Mouse (Mus musculus) thymus, postnatal 4 days (tissue): ENCODE data around the gene Gm10037.
A peak's percentile ranks its signal among the peaks of the same experiment; 100 is the strongest.
"Not testable (repeated sequence)": the region's sequence is repeated elsewhere in the genome, so short reads cannot be mapped to it uniquely, and the experiment has no call there.

Experiments used
- DNase-seq: peaks from one replicate; pipeline ENCODE4 v3.0.0; 2021

Gm10037 gene

DNA sequence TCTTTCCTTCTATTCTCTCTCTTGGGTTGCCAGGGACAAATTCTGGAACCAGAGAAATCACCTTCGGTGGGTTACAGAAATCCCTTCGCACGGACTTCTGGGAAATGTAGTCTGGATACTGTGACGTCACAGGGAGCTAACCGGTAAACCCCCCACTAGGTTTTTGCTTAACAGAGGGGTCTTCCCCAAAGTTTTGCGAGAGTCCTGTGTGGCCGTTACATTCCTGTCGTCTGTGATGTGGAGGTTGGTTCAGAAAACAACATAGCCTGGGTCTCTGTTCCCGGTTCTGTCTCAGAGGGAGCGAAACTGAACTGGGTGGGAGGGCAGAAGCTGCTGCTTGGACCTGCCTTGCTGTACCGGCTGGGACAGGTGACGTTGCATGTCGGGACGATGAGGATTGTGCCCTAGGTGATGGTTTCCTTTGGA lies at the start of gene Gm10037:
Gm10037 (plus strand) TSS at position 196 of the 426 bp plus-strand sequence.
- DNase-seq = peak; percentile 66

GRCm38 (mm10) chr13:67791921-67792455 lies 38.9 kb upstream of the Gm10037 start:
- DNase-seq = no peak

- DNase-seq = no peak
Measured at GRCm38 (mm10) chr13:67798618-67799017, 32.3 kb upstream of the Gm10037 start.

GRCm38 (mm10) chr13:67799151-67799550 lies 31.8 kb upstream of the Gm10037 start:
- not testable (repeated sequence) for DNase-seq

DNA sequence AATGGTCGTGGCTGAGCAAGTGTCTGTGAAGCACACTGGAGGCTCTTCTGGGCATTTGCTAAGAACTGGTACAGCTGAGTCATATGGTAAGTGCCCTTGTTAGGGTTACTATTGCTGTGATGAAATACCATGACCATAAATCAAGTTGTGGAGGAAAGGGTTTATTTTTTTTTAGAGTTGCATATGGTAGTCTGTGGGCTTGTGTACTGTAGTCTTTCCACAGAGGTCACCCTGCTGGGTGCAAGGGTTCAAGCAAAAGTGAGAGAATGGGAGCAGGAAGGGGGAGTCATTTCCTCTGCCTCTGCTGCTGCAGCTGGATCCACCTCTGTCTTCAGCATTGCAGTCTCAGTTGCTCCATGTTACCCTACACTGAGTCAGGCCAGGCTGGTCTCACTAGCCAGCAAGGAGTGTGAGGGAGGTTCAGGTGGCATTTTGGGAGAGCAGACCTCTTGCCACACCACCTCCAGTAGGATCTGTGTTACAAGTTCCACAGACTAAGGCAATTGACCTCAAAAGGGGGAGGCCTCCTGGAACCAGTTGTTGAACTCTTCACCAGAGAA lies 19.2 kb upstream of the Gm10037 start:
- no peak for DNase-seq

GRCm38 (mm10) chr13:67812961-67813709 lies 17.8 kb upstream of the Gm10037 start:
- DNase-seq = no peak

- peak; percentile 73 for DNase-seq
Measured at GRCm38 (mm10) chr13:67813710-67814660, 16.9 kb upstream of the Gm10037 start, which contains the start of gene Zfp273. Zfp273 (plus strand) TSS chr13:67813740.

DNA sequence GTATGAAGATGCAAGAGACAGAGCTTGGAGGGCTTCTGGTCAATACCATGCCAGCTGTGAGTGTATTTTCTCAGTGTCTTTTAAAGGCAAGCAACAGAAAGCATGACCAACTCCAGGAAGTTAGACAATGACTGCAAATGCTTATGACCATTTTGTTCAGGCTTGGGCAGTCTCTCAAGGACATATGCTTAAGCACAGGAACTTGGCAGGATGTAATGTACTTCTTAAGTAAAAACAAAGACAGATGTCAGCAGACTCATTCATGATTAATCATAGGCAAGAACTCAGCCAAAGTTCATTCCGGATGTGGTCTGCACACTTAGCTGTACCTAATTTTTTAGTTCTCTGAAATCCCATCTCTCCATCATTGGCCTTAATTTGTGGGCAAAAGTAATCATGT lies 12.3 kb upstream of the Gm10037 start:
- DNase-seq = no peak

- not testable (repeated sequence) for DNase-seq
Measured at GRCm38 (mm10) chr13:67833137-67833536, 2.2 kb downstream of the Gm10037 start.

GRCm38 (mm10) chr13:67843775-67844118 lies 12.8 kb downstream of the Gm10037 start:
- no peak for DNase-seq

GRCm38 (mm10) chr13:67844119-67844852 lies 13.4 kb downstream of the Gm10037 start:
- DNase-seq = peak; percentile 58

DNA sequence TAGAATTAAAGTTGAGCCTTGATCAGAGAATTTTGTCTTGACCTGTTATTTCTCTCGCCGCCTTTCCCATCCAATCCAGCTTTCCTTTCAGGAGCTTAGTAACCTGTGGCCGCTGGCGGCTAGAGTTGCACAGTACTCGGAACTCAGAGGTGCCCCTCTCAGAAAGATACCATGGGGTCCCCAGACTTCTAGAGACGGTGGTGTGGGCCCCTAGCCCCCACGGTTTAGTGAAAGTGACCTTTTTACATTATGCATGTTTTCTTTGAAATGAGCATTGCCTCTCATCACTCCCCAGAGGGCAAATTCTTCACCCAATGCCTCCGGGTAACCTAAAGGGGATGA lies 13.9 kb downstream of the Gm10037 start:
- DNase-seq = no peak

DNA sequence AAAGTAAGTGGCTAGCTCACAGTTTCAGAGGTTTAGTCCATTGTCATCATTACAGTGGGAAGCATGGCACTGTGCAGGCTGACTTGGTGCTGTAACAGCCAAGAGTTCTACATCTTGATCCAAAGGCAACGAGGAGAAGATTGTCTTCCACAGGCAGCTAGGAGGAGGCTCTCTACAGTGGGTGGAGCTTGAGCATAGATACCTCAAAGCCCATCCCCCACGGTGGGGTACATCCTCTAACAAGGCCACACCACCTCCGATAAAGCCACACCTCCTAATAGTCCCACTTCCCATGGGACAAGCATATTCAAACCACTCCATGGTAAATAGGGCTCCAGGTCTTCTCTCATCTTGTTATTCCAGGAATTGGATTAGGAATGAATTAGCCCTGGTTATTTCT lies 19.5 kb downstream of the Gm10037 start:
- no peak for DNase-seq

DNA sequence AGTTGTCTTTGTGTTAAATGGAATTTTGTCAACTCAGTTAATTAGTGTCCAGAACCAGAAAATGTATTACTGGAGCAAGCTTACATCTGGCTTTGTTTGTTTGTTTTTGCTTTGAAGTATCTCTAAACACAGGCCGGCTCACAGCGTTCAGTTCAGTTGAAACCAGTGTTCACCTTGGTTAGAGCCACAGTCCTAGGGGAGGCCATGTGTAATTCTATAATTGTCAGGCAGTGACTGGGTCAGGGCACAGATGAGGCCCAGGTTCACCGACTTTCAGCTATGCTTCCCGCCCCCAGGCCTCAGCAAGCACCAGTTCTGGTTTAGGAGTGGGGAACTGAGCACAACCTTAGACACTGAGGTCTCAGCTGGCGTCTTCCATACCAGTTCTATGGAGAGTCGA lies 22.2 kb downstream of the Gm10037 start:
- DNase-seq = no peak

- DNase-seq = no peak
Measured at GRCm38 (mm10) chr13:67853983-67854382, 23.1 kb downstream of the Gm10037 start.

- DNase-seq = no peak
Measured at GRCm38 (mm10) chr13:67857317-67857716, 26.4 kb downstream of the Gm10037 start.

DNA sequence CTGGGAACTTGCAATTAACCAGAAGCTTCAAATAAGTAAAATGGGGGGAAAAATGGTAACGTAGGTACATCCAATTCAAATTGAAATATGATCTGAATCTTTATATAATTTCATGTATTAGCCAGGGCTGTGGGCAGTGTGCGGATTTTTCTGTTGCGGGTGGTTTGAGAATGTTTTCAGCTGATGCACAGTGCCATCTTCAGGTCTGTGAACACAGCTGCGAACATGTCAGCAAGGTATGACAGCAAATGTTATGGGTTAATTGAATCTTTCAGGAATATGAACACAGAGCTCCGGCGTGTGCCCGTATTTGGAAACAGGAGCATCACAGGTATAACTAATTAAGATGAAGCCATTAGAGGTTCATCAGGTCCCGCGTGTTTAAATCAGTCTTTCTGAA lies 31.6 kb downstream of the Gm10037 start:
- DNase-seq = no peak

DNA sequence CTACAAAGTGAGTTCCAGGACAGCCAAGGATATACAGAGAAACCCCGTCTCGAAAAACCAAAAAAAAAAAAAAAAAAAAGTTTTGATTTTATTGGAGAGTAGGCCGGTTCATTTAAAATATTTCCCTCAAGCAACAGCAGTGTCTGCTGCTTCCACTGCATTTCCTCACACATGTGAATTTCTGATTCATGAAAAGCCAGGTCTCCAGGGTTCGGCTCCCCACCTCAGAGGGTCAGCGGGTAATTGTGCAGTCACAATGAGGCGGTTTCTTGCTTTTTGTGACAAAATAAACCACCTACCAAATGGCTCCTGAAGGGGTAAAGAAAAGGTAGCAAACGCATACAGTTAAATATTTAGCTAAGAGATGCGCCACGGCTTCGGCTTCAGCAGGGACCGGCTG lies 32.1 kb downstream of the Gm10037 start, which contains the start of gene BC048507:
BC048507 (plus strand) TSS at position 301 of the 400 bp plus-strand sequence.
- no peak for DNase-seq

DNA sequence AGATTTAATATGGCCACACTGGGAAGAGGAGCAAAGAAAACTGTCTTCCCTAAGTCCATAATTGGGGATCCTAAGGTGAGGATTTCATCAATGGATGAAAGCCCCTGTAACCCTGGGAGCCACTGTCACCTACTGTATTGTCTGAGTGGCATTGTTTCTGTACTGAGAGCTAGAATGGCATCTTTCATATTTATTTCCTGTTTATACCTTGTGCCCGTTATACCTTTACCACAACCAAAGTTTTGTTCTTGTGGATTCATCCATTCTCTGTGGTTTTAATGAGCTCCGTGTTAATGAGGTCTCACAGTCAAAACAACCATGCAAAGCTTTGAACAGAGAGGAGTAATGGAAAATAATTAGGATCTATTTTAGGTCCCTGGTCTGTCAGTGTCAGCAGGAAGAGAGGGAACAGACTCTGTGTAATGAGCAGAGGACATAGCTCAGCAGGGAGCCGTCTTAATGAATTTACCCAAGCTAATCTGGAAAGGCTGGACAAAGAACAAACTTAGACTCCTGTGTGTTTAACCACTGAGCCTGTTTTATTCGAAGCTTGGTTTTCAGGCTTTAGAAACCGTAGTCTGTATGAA lies 34.0 kb downstream of the Gm10037 start:
- no peak for DNase-seq

DNA sequence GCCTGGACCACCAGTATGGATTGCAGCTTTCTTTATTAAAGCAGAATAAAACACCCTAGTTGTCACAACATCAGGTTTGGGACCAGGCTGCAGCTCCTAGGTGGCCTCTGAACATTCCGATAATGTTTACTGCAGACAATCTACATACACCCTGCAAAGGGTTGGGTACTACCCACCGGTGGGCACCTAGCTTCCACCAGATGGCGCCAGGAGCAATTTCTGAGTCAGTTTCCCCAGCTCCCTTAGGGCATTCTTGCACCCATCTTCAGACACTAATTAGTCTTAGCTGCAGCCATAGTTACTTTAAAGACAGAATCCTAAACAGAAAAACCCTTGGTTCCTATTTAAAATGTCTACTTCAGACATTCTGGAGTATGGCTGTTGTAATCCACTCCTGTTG lies 37.0 kb downstream of the Gm10037 start:
- peak; percentile 41 for DNase-seq

DNA sequence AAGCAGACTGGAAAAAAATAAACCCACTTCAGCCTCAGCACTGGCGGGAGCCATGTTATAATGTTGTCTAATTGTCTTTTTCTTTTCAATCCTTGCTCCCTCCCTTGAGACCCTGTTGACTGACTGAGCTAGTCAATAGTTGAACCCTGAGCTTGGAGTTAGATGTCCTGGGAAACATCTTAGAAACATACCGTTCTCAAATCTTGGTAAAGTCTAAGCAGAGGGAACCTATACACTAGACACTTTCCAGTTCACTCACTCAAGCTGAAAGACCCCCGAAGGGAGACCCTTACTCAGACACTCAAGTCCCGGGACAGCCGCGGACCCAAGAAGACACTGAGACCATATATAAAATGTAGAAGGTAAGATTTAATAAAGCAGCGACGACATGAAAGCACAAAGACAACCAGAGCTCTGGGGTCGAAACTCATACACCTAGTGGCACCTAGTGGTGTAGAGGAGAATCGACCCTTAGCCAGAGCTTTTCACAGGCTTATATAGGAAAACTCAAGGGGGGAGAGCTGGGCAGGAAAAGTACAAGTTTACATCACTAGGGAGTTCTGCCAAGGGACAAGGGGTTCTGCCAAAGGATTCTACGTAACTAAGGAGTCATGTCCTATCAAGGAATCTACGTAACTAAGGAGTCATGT lies 45.3 kb downstream of the Gm10037 start:
- not testable (repeated sequence) for DNase-seq
